Mouse (Mus musculus): ENCODE measurements around the gene Zbtb17. TPM values are rescaled to one million over a fixed set of nuclear protein-coding genes. Genes with fewer than 3 reads are reported as not detected.

The Zbtb17 gene
- 24.6 and 26.4 TPM in 2 replicates for polyA plus RNA-seq (2015; fragmentation: Nextera tagmentation; extraction: Ambion mirVana)

GRCm38 (mm10) chr4:141444451-141445327 lies at the start of gene Zbtb17:
Gene Zbtb17, plus strand, starts transcription at chr4:141444654.
- no peaks in the 10 kb centered on the region for H3K27me3 ChIP-seq (ENCODE audit: insufficient read depth, low read length)
- peak; percentile 95 for DNase-seq (ENCODE audit: low spot score)
- peak; percentile 89 for ATAC-seq (replicated peaks; ENCODE audit: low FRiP score, low read depth)
- 1% methylated on average over 66 of the region's 102 CpGs for WGBS
- peak within 1 kb of the TSS; percentile 75 for H3K27ac ChIP-seq
- no peak for TF ChIP-seq CTCF (IDR thresholded peaks at IDR 0.05; ENCODE audit: low read depth)
- peaks cover 8% of the 10 kb centered on the region for H3K4me1 ChIP-seq (replicated peaks; ENCODE audit: insufficient read depth, low read length)
- peak within 1 kb of the TSS; percentile 95 for H3K4me2 ChIP-seq (ENCODE audit: low read length)
- H3K9me3 ChIP-seq (replicated peaks; ENCODE audit: low read length), result no peaks in the 10 kb centered on the region
- H3K36me3 ChIP-seq (ENCODE audit: insufficient read depth, low read length), result peaks cover 21% of the 10 kb centered on the region; the same call in 1 of the 2 replicates
- peak within 1 kb of the TSS; percentile 99 for H3K4me3 ChIP-seq (replicated peaks; ENCODE audit: low read depth, low read length)
- H3K9ac ChIP-seq (ENCODE audit: low read depth, low read length), result peak within 1 kb of the TSS; percentile 96

- no peak overlapping the region for H3K4me3 ChIP-seq (replicated peaks; ENCODE audit: low read depth, low read length)
- H3K9me3 ChIP-seq (replicated peaks; ENCODE audit: low read length), result no peaks in the 10 kb centered on the region
- 0 out of 2 replicates have a peak overlapping the region, but pooled peaks have one; percentile 9 for H3K9ac ChIP-seq (ENCODE audit: low read depth, low read length)
- H3K36me3 ChIP-seq (ENCODE audit: insufficient read depth, low read length), result no peaks in the 10 kb centered on the region
- 0 out of 2 replicates have a peak, but pooled peaks cover 4% of the 10 kb centered on the region for H3K4me1 ChIP-seq (replicated peaks; ENCODE audit: insufficient read depth, low read length)
- WGBS, result 15% methylated on average over 16 of the region's 16 CpGs
- H3K27me3 ChIP-seq (ENCODE audit: insufficient read depth, low read length), result no peaks in the 10 kb centered on the region
- peak; percentile 41 for DNase-seq (ENCODE audit: low spot score)
- H3K27ac ChIP-seq, result no peak overlapping the region
- no peak for TF ChIP-seq CTCF (IDR thresholded peaks at IDR 0.05; ENCODE audit: low read depth)
- H3K4me2 ChIP-seq (ENCODE audit: low read length), result peak overlapping the region; percentile 37
- ATAC-seq (replicated peaks; ENCODE audit: low FRiP score, low read depth), result peak; percentile 41
Measured at GRCm38 (mm10) chr4:141394751-141395150, 49.7 kb upstream of the Zbtb17 start.

GRCm38 (mm10) chr4:141397861-141398260 lies 46.6 kb upstream of the Zbtb17 start:
- H3K27me3 ChIP-seq (ENCODE audit: insufficient read depth, low read length), result no peaks in the 10 kb centered on the region
- ATAC-seq (replicated peaks; ENCODE audit: low FRiP score, low read depth) (no peak), DNase-seq (ENCODE audit: low spot score) (no peak)
- H3K4me3 ChIP-seq (replicated peaks; ENCODE audit: low read depth, low read length), result no peak overlapping the region
- no peak overlapping the region; the same call in 1 of the 2 replicates for H3K27ac ChIP-seq
- 68% methylated on average over 12 of the region's 12 CpGs for WGBS
- 0 out of 2 replicates have a peak, but pooled peaks cover 4% of the 10 kb centered on the region for H3K4me1 ChIP-seq (replicated peaks; ENCODE audit: insufficient read depth, low read length)
- H3K36me3 ChIP-seq (ENCODE audit: insufficient read depth, low read length), result no peaks in the 10 kb centered on the region
- H3K4me2 ChIP-seq (ENCODE audit: low read length), result peak overlapping the region; percentile 19
- H3K9ac ChIP-seq (ENCODE audit: low read depth, low read length), result no peak overlapping the region
- no peaks in the 10 kb centered on the region for H3K9me3 ChIP-seq (replicated peaks; ENCODE audit: low read length)
- TF ChIP-seq CTCF (IDR thresholded peaks at IDR 0.05; ENCODE audit: low read depth), result no peak

GRCm38 (mm10) chr4:141398545-141398944 lies 45.9 kb upstream of the Zbtb17 start, which contains the start of gene Clcnka:
Gene Clcnka, minus strand, starts transcription at chr4:141398724.
- H3K9ac ChIP-seq (ENCODE audit: low read depth, low read length), result peak within 1 kb of the TSS; percentile 35; the same call in 1 of the 2 replicates
- 39% methylated on average over 12 of the region's 12 CpGs for WGBS

GRCm38 (mm10) chr4:141400171-141400570 lies 44.3 kb upstream of the Zbtb17 start:
- no peak; the same call in 1 of the 2 replicates for ATAC-seq (replicated peaks; ENCODE audit: low FRiP score, low read depth)
- WGBS, result 80% methylated on average over 15 of the region's 15 CpGs

More at GRCm38 (mm10) chr4:141398545-141398944, 45.9 kb upstream of the Zbtb17 start, which contains the start of gene Clcnka:
- no peaks in the 10 kb centered on the region for H3K27me3 ChIP-seq (ENCODE audit: insufficient read depth, low read length)
- H3K4me1 ChIP-seq (replicated peaks; ENCODE audit: insufficient read depth, low read length), result 0 out of 2 replicates have a peak, but pooled peaks cover 4% of the 10 kb centered on the region
- ATAC-seq (replicated peaks; ENCODE audit: low FRiP score, low read depth) (peak; percentile 53; the same call in 1 of the 2 replicates), DNase-seq (ENCODE audit: low spot score) (peak; percentile 11)
- H3K4me3 ChIP-seq (replicated peaks; ENCODE audit: low read depth, low read length), result no peak within 1 kb of the TSS
- H3K9me3 ChIP-seq (replicated peaks; ENCODE audit: low read length), result no peaks in the 10 kb centered on the region
- no peak for TF ChIP-seq CTCF (IDR thresholded peaks at IDR 0.05; ENCODE audit: low read depth)
- peak within 1 kb of the TSS; percentile 19 for H3K4me2 ChIP-seq (ENCODE audit: low read length)
- H3K36me3 ChIP-seq (ENCODE audit: insufficient read depth, low read length), result no peaks in the 10 kb centered on the region
- H3K27ac ChIP-seq, result peak within 1 kb of the TSS; percentile 68

More at GRCm38 (mm10) chr4:141400171-141400570, 44.3 kb upstream of the Zbtb17 start:
- Histone ChIP-seq H3K4me1 (replicated peaks; ENCODE audit: insufficient read depth, low read length) (no peaks in the 10 kb centered on the region), H3K36me3 (ENCODE audit: insufficient read depth, low read length) (no peaks in the 10 kb centered on the region), H3K4me3 (replicated peaks; ENCODE audit: low read depth, low read length) (no peak overlapping the region), H3K9ac (ENCODE audit: low read depth, low read length) (no peak overlapping the region), H3K27me3 (ENCODE audit: insufficient read depth, low read length) (no peaks in the 10 kb centered on the region), H3K9me3 (replicated peaks; ENCODE audit: low read length) (no peaks in the 10 kb centered on the region), H3K27ac (no peak overlapping the region), H3K4me2 (ENCODE audit: low read length) (no peak overlapping the region)
- TF ChIP-seq CTCF (IDR thresholded peaks at IDR 0.05; ENCODE audit: low read depth), result no peak
- DNase-seq (ENCODE audit: low spot score), result no peak
